Mouse (Mus musculus) heart, adult 11 months (tissue): Measurements from ENCODE around the gene Frmd6.
A peak's percentile ranks its signal among the peaks of the same experiment; 100 is the strongest.

ENCODE experiments used
- DNase-seq: peaks from one replicate; pipeline ENCODE4 v3.0.0; 2022

The Frmd6 gene

GRCm38 (mm10) chr12:70809957-70810356 is 15.4 kb upstream of the Frmd6 start:
- peak; percentile 53 for DNase-seq

GRCm38 (mm10) chr12:70811772-70812171 is 13.5 kb upstream of the Frmd6 start:
- DNase-seq: peak; percentile 92

- DNase-seq: peak; percentile 97
These were observed 13.1 kb upstream of the Frmd6 start for GRCm38 (mm10) chr12:70812176-70812575.

GRCm38 (mm10) chr12:70812822-70813465 is 12.4 kb upstream of the Frmd6 start:
- DNase-seq: peak; percentile 88

- peak; percentile 91 for DNase-seq
These were observed 8.6 kb upstream of the Frmd6 start for GRCm38 (mm10) chr12:70816731-70817130.

GRCm38 (mm10) chr12:70824017-70824416 is 1.3 kb upstream of the Frmd6 start:
- DNase-seq: peak; percentile 80

GRCm38 (mm10) chr12:70825651-70826317 is 470 bp downstream of the Frmd6 start:
- no peak for DNase-seq

- peak; percentile 92 for DNase-seq
These were observed 1.2 kb downstream of the Frmd6 start for GRCm38 (mm10) chr12:70826318-70827072.

GRCm38 (mm10) chr12:70827187-70827900 is 2.0 kb downstream of the Frmd6 start:
- DNase-seq: peak; percentile 88

- DNase-seq: no peak
These were observed 2.6 kb downstream of the Frmd6 start for GRCm38 (mm10) chr12:70827901-70828271.

- peak; percentile 96 for DNase-seq
These were observed 5.8 kb downstream of the Frmd6 start for GRCm38 (mm10) chr12:70830982-70831566.

GRCm38 (mm10) chr12:70832216-70832998 is 7.1 kb downstream of the Frmd6 start:
- no peak for DNase-seq

GRCm38 (mm10) chr12:70833050-70833449 is 7.7 kb downstream of the Frmd6 start:
- no peak for DNase-seq

GRCm38 (mm10) chr12:70834043-70834442 is 8.7 kb downstream of the Frmd6 start:
- DNase-seq: no peak

GRCm38 (mm10) chr12:70835004-70835403 is 9.7 kb downstream of the Frmd6 start:
- no peak for DNase-seq

- peak; percentile 95 for DNase-seq
These were observed 12.5 kb downstream of the Frmd6 start for GRCm38 (mm10) chr12:70837792-70838321.

GRCm38 (mm10) chr12:70845371-70845770 is 20.1 kb downstream of the Frmd6 start:
- DNase-seq: peak; percentile 22

GRCm38 (mm10) chr12:70849024-70849423 is 23.7 kb downstream of the Frmd6 start:
- DNase-seq: peak; percentile 71

GRCm38 (mm10) chr12:70849517-70850291 is 24.4 kb downstream of the Frmd6 start:
- DNase-seq: peak; percentile 85

- peak; percentile 87 for DNase-seq
These were observed 26.1 kb downstream of the Frmd6 start for GRCm38 (mm10) chr12:70851342-70851960.
